Mouse (Mus musculus) brain, embryonic 14.5 days (tissue): ENCODE results near the gene Sirt7.

Experiments used
- CTCF ChIP-seq: fragments of 200-500 bp; IDR thresholded peaks from 2 replicates; pipeline ENCODE4 v1.5.1; 2012; ENCODE audit warnings: inconsistent platforms, mild to moderate bottlenecking, moderate library complexity, borderline replicate concordance; ENCODE audit not compliant: insufficient read depth, insufficient read length; ENCODE audit errors: extremely low read depth
- POLR2A ChIP-seq: fragments of 200-500 bp; IDR thresholded peaks from 2 replicates; pipeline ENCODE4 v1.6.1; 2012; ENCODE audit warnings: mild to moderate bottlenecking, inconsistent platforms, borderline replicate concordance; ENCODE audit not compliant: poor library complexity, insufficient read depth, insufficient read length, severe bottlenecking; ENCODE audit errors: extremely low read depth

DNA sequence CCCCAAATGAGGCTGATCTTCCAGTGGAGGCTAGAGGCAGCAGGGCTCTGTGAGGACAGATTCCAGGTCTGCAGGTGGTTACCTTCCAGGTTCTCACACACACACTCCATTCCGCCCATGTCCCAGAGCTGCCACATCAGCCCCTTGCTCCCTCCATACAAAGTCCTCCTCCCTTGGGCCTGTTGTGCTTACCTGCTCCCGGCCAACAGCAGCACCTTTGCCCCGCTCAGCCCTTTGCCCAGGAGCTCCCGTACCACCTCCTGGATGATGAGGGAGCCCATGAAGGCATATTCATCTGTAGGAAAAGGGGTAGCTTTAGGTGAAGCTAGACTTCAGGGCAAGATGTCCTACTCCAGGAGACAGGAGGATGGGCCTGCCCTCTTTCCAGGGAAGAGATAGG is 32.3 kb upstream of the Sirt7 start:
- no peak for TF ChIP-seq POLR2A
- TF ChIP-seq CTCF = no peak
